Mouse (Mus musculus) heart, embryonic 11.5 days (tissue): ENCODE data around the gene Daam1. TPM values are rescaled to one million over a fixed set of nuclear protein-coding genes. Genes with fewer than 3 reads are reported as not detected.

Experiments used
- ATAC-seq: fragments of 200-750 bp; cut with Nextera tagmentation; replicated peaks from 2 replicates; pipeline ENCODE4 v1.8.0; 2017; ENCODE audit warnings: moderate library complexity; ENCODE audit not compliant: insufficient number of reproducible peaks, low FRiP score, low TSS enrichment
- H3K27ac ChIP-seq: fragments of 300-500 bp; sonication (generic); 2 replicates; pipeline ENCODE4 v1.5.1; 2014; ENCODE audit warnings: mild to moderate bottlenecking, low read depth, low read length
- H3K27me3 ChIP-seq: fragments of 300-500 bp; sonication (generic); 2 replicates; pipeline ENCODE4 v1.6.1; 2014; ENCODE audit warnings: mild to moderate bottlenecking, low read length, mixed read lengths; ENCODE audit not compliant: control insufficient read depth, insufficient read depth
- H3K36me3 ChIP-seq: fragments of 300-500 bp; sonication (generic); 2 replicates; pipeline ENCODE4 v1.6.1; 2014; ENCODE audit warnings: mild to moderate bottlenecking, low read length, moderate library complexity, mixed read lengths; ENCODE audit not compliant: control insufficient read depth, insufficient read depth
- H3K4me1 ChIP-seq: fragments of 300-500 bp; sonication (generic); 2 replicates; pipeline ENCODE4 v1.6.1; 2014; ENCODE audit warnings: low read length; ENCODE audit not compliant: control insufficient read depth, insufficient read depth
- H3K4me2 ChIP-seq: fragments of 300-500 bp; sonication (generic); 2 replicates; pipeline ENCODE4 v1.6.1; 2014; ENCODE audit warnings: mild to moderate bottlenecking, moderate library complexity
- H3K4me3 ChIP-seq: fragments of 300-500 bp; sonication (generic); 2 replicates; pipeline ENCODE4 v1.5.1; 2014; ENCODE audit warnings: low read depth, low read length
- H3K9ac ChIP-seq: fragments of 300-500 bp; sonication (generic); 2 replicates; pipeline ENCODE4 v1.6.1; 2014; ENCODE audit warnings: mild to moderate bottlenecking, low read depth, low read length, moderate library complexity
- H3K9me3 ChIP-seq: fragments of 300-500 bp; sonication (generic); replicated peaks from 2 replicates; pipeline ENCODE4 v1.6.1; 2016; ENCODE audit warnings: low read length; ENCODE audit not compliant: control insufficient read depth
- WGBS: fragments of 180-500 bp; shearing (Covaris S2); extraction: QIAGEN DNeasy Blood & Tissue Kit; methylation state at CpG from one replicate; pipeline ENCODE4 v1.1.7; 2014; ENCODE audit not compliant: insufficient replicate concordance; 5-methylcytosine and 5-hydroxymethylcytosine counted together
- polyA plus RNA-seq: library from polyadenylated mRNA; unstranded; fragments of >200 nt; fragmentation: Nextera tagmentation; extraction: Ambion mirVana; gene quantifications from 2 replicates; pipeline ENCODE4 v1.2.1, GENCODE M21; 2014

The Daam1 gene
- polyA plus RNA-seq, 1 experiment from 2014 or later = 33.0 TPM

- Histone ChIP-seq H3K9ac (no peak overlapping the region), H3K9me3 (no peaks in the 10 kb centered on the region), H3K36me3 (peaks cover 23% of the 10 kb centered on the region), H3K4me2 (no peak overlapping the region), H3K4me3 (no peak overlapping the region), H3K4me1 (peaks cover 28% of the 10 kb centered on the region), H3K27ac (no peak overlapping the region), H3K27me3 (no peaks in the 10 kb centered on the region)
- no peak for ATAC-seq
- WGBS = 87% methylated on average over 5 of the region's 5 CpGs
Observed at GRCm38 (mm10) chr12:71941290-71941689, 110.4 kb downstream of the Daam1 start.

- Histone ChIP-seq H3K4me3 (no peak overlapping the region), H3K4me2 (no peak overlapping the region), H3K9me3 (no peaks in the 10 kb centered on the region), H3K27me3 (no peaks in the 10 kb centered on the region), H3K4me1 (peaks cover 13% of the 10 kb centered on the region), H3K9ac (no peak overlapping the region), H3K36me3 (peaks cover 31% of the 10 kb centered on the region), H3K27ac (no peak overlapping the region)
- 69% methylated on average over 9 of the region's 9 CpGs for WGBS
- ATAC-seq = no peak
Observed at GRCm38 (mm10) chr12:71943112-71943511, 112.2 kb downstream of the Daam1 start.

- no peak overlapping the region for H3K27ac ChIP-seq
- H3K36me3 ChIP-seq = peaks cover 33% of the 10 kb centered on the region
Observed at GRCm38 (mm10) chr12:71943646-71944045, 112.8 kb downstream of the Daam1 start.

GRCm38 (mm10) chr12:71945844-71946243 is 115.0 kb downstream of the Daam1 start:
- ATAC-seq = no peak
- Histone ChIP-seq H3K4me3 (no peak overlapping the region), H3K9me3 (no peaks in the 10 kb centered on the region), H3K9ac (no peak overlapping the region), H3K4me2 (no peak overlapping the region), H3K27me3 (no peaks in the 10 kb centered on the region), H3K4me1 (no peaks in the 10 kb centered on the region), H3K36me3 (peaks cover 41% of the 10 kb centered on the region), H3K27ac (no peak overlapping the region)
- WGBS = 79% methylated on average over 7 of the region's 7 CpGs

More at GRCm38 (mm10) chr12:71943646-71944045, 112.8 kb downstream of the Daam1 start:
- Histone ChIP-seq H3K4me3 (no peak overlapping the region), H3K4me2 (no peak overlapping the region), H3K27me3 (no peaks in the 10 kb centered on the region), H3K9me3 (no peaks in the 10 kb centered on the region), H3K9ac (no peak overlapping the region), H3K4me1 (peaks cover 10% of the 10 kb centered on the region; the same call in 1 of the 2 replicates)
- WGBS = 83% methylated on average over 4 of the region's 4 CpGs
- no peak for ATAC-seq

- Histone ChIP-seq H3K27ac (no peak overlapping the region), H3K4me3 (no peak overlapping the region), H3K27me3 (no peaks in the 10 kb centered on the region), H3K9ac (no peak overlapping the region), H3K9me3 (no peaks in the 10 kb centered on the region), H3K36me3 (peaks cover 43% of the 10 kb centered on the region), H3K4me1 (no peaks in the 10 kb centered on the region), H3K4me2 (no peak overlapping the region)
- WGBS = 90% methylated on average over 8 of the region's 8 CpGs
- ATAC-seq = no peak
Observed at GRCm38 (mm10) chr12:71946448-71946847, 115.6 kb downstream of the Daam1 start.

- WGBS = 95% methylated on average over 6 of the region's 6 CpGs
- Histone ChIP-seq H3K9me3 (no peaks in the 10 kb centered on the region), H3K36me3 (peaks cover 55% of the 10 kb centered on the region), H3K9ac (no peak overlapping the region), H3K4me1 (no peaks in the 10 kb centered on the region), H3K4me3 (no peak overlapping the region), H3K27ac (no peak overlapping the region), H3K4me2 (no peak overlapping the region), H3K27me3 (no peaks in the 10 kb centered on the region)
- ATAC-seq = no peak
Observed at GRCm38 (mm10) chr12:71948972-71949371, 118.1 kb downstream of the Daam1 start.

GRCm38 (mm10) chr12:71949606-71950005 is 118.7 kb downstream of the Daam1 start:
- Histone ChIP-seq H3K4me3 (no peak overlapping the region), H3K27me3 (no peaks in the 10 kb centered on the region), H3K4me2 (no peak overlapping the region), H3K9ac (no peak overlapping the region), H3K4me1 (no peaks in the 10 kb centered on the region), H3K9me3 (no peaks in the 10 kb centered on the region), H3K36me3 (peaks cover 50% of the 10 kb centered on the region), H3K27ac (no peak overlapping the region)
- no peak for ATAC-seq
- 86% methylated on average over 6 of the region's 6 CpGs for WGBS

GRCm38 (mm10) chr12:71950095-71950877 is 119.4 kb downstream of the Daam1 start:
- Histone ChIP-seq H3K27me3 (no peaks in the 10 kb centered on the region), H3K4me2 (no peak overlapping the region), H3K27ac (no peak overlapping the region), H3K9ac (no peak overlapping the region), H3K9me3 (no peaks in the 10 kb centered on the region), H3K4me1 (no peaks in the 10 kb centered on the region), H3K4me3 (no peak overlapping the region), H3K36me3 (peaks cover 47% of the 10 kb centered on the region)
- WGBS = 89% methylated on average over 13 of the region's 13 CpGs
- ATAC-seq = no peak
